Mouse (Mus musculus) myocyte (in vitro differentiated cells): Measurements from ENCODE around the gene Senp8.

ENCODE experiments used
- CEBPB ChIP-seq: IDR thresholded peaks from 2 replicates; pipeline ENCODE4 v1.6.1; 2011; ENCODE audit warnings: mild to moderate bottlenecking, moderate library complexity; ENCODE audit not compliant: poor library complexity, insufficient read depth, severe bottlenecking
- MAX ChIP-seq: IDR thresholded peaks from one replicate; pipeline ENCODE4 v1.6.1; 2011; ENCODE audit warnings: low read depth, mild to moderate bottlenecking, control low read depth
- MYOD1 ChIP-seq, 3 experiments: IDR thresholded peaks; one replicate each; pipeline ENCODE4 v1.6.1; 2011; ENCODE audit warnings: control low read depth in 2 of 3, low read depth in 2 of 3, mild to moderate bottlenecking in 2 of 3, moderate library complexity in 1 of 3; ENCODE audit not compliant: insufficient read length in 2 of 3, control insufficient read depth in 1 of 3
- MYOG ChIP-seq, 3 experiments: IDR thresholded peaks; one replicate each; pipeline ENCODE4 v1.6.1; 2011; ENCODE audit warnings: control low read depth in 2 of 3, low read depth in 2 of 3, mild to moderate bottlenecking in 2 of 3; ENCODE audit not compliant: insufficient read length in 2 of 3, control insufficient read depth in 1 of 3, insufficient read depth in 1 of 3
- POLR2A ChIP-seq: IDR thresholded peaks from one replicate; pipeline ENCODE4 v1.6.1; 2011; ENCODE audit warnings: low read depth, mild to moderate bottlenecking, control low read depth, moderate library complexity; ENCODE audit not compliant: insufficient read length
- TCF12 ChIP-seq: IDR thresholded peaks from one replicate; pipeline ENCODE4 v1.6.1; 2011; ENCODE audit warnings: mild to moderate bottlenecking, control low read depth; ENCODE audit not compliant: poor library complexity, insufficient read depth, severe bottlenecking

GRCm38 (mm10) chr9:59749581-59750265 is 787 bp downstream of the Senp8 start:
- TF ChIP-seq MAX (no peak), POLR2A (no peak), MYOD1 (IDR thresholded peaks at IDR 0.05; ENCODE audit: control insufficient read depth in 1 of 3, insufficient read length in 2 of 3, low read depth in 2 of 3) (no peak), MYOG (IDR thresholded peaks at IDR 0.05; ENCODE audit: control insufficient read depth in 1 of 3, insufficient read depth in 1 of 3, insufficient read length in 2 of 3, low read depth in 2 of 3) (no peak), CEBPB (no peak), TCF12 (no peak)
